Mouse (Mus musculus) MEL (cell line): Measurements from ENCODE around the gene Morn1. TPM values are rescaled to one million over a fixed set of nuclear protein-coding genes. Genes with fewer than 3 reads are reported as not detected.

Source experiments
- DNase-seq: peaks from one replicate; pipeline ENCODE4 v3.0.0; 2011; ENCODE audit warnings: low read depth, low spot score
- H3K27ac ChIP-seq: 2 replicates; pipeline ENCODE4 v1.5.1; 2012; ENCODE audit warnings: low read depth, mild to moderate bottlenecking, control low read depth, low read length, moderate library complexity; ENCODE audit not compliant: control insufficient read depth
- H3K27me3 ChIP-seq, 2 experiments: fragments of 150-350 bp in 1 of 2; sonication (generic) in 1 of 2; 2 replicates each; pipeline ENCODE4 v1.6.1; 2012; ENCODE audit warnings: low read length in 2 of 2, mild to moderate bottlenecking in 2 of 2, improper control_type of control experiment in 1 of 2, moderate library complexity in 1 of 2; ENCODE audit not compliant: insufficient read depth in 2 of 2, control insufficient read depth in 1 of 2
- H3K36me3 ChIP-seq, 2 experiments: 2 replicates each; pipeline ENCODE4 v1.6.1; 2012 to 2014; ENCODE audit warnings: low read length in 2 of 2, improper control_type of control experiment in 1 of 2, inconsistent platforms in 1 of 2, mild to moderate bottlenecking in 1 of 2; ENCODE audit not compliant: insufficient read depth in 2 of 2, control insufficient read depth in 1 of 2
- H3K4me1 ChIP-seq, 2 experiments: fragments of 150-350 bp in 1 of 2; sonication (generic) in 1 of 2; 2 replicates each; pipeline ENCODE4 v1.6.1; 2012; ENCODE audit warnings: low read length in 2 of 2, improper control_type of control experiment in 1 of 2, mild to moderate bottlenecking in 1 of 2; ENCODE audit not compliant: insufficient read depth in 2 of 2, control insufficient read depth in 1 of 2
- H3K4me3 ChIP-seq, 2 experiments: fragments of 150-350 bp in 1 of 2; sonication (generic) in 1 of 2; 2 replicates each; pipeline ENCODE4 v1.5.1; 2012; ENCODE audit warnings: low read depth in 2 of 2, low read length in 2 of 2, mild to moderate bottlenecking in 2 of 2, moderate library complexity in 2 of 2, control low read depth in 1 of 2, improper control_type of control experiment in 1 of 2; ENCODE audit not compliant: control insufficient read depth in 1 of 2, insufficient read depth in 1 of 2
- H3K79me2 ChIP-seq: 2 replicates; pipeline ENCODE4 v1.6.1; 2012; ENCODE audit warnings: mild to moderate bottlenecking, low read length, moderate library complexity; ENCODE audit not compliant: control insufficient read depth, poor library complexity, insufficient read depth
- H3K9ac ChIP-seq: 2 replicates; pipeline ENCODE4 v1.6.1; 2012; ENCODE audit warnings: low read depth, mild to moderate bottlenecking, control low read depth, low read length, moderate library complexity; ENCODE audit not compliant: control insufficient read depth, poor library complexity, severe bottlenecking
- H3K9me3 ChIP-seq: fragments of 150-350 bp; sonication (generic); replicated peaks from 2 replicates; pipeline ENCODE4 v1.6.1; 2012; ENCODE audit warnings: mild to moderate bottlenecking, low read length, improper control_type of control experiment, moderate library complexity; ENCODE audit not compliant: insufficient read depth
- CHD1 ChIP-seq: IDR thresholded peaks from 2 replicates; pipeline ENCODE4 v1.6.1; 2012; ENCODE audit warnings: low read depth, mild to moderate bottlenecking, inconsistent platforms, low read length, improper control_type of control experiment
- CHD2 ChIP-seq: IDR thresholded peaks from 2 replicates; pipeline ENCODE4 v1.6.1; 2011; ENCODE audit warnings: low read length, improper control_type of control experiment
- CTCF ChIP-seq, 3 experiments: IDR thresholded peaks in 2 of 3; conservative IDR thresholded peaks in 1 of 3; 2 replicates each; pipeline ENCODE4 v1.5.1; 2011 to 2012; ENCODE audit warnings: low read length in 3 of 3, low read depth in 2 of 3, mild to moderate bottlenecking in 2 of 3, improper control_type of control experiment in 1 of 3, inconsistent platforms in 1 of 3, mixed read lengths in 1 of 3, moderate library complexity in 1 of 3; ENCODE audit not compliant: control insufficient read depth in 1 of 3, insufficient read depth in 1 of 3, poor library complexity in 1 of 3, severe bottlenecking in 1 of 3
- GABPA ChIP-seq: IDR thresholded peaks from 2 replicates; pipeline ENCODE4 v1.6.1; 2012; ENCODE audit warnings: low read depth, mild to moderate bottlenecking, inconsistent platforms, low read length, improper control_type of control experiment, moderate library complexity
- HCFC1 ChIP-seq: IDR thresholded peaks from 2 replicates; pipeline ENCODE4 v1.6.1; 2012; ENCODE audit warnings: low read depth, mild to moderate bottlenecking, inconsistent platforms, low read length, improper control_type of control experiment, moderate library complexity
- JUND ChIP-seq: IDR thresholded peaks from 2 replicates; pipeline ENCODE4 v1.6.1; 2011; ENCODE audit warnings: low read depth, mild to moderate bottlenecking, improper control_type of control experiment, low read length
- KAT2A ChIP-seq: conservative IDR thresholded peaks from 2 replicates; pipeline ENCODE4 v1.6.1; 2012; ENCODE audit warnings: low read depth, low read length, improper control_type of control experiment, inconsistent platforms
- MAFK ChIP-seq: IDR thresholded peaks from 2 replicates; pipeline ENCODE4 v1.6.1; 2011; ENCODE audit warnings: low read depth, mild to moderate bottlenecking, low read length, improper control_type of control experiment, borderline replicate concordance
- MAX ChIP-seq: IDR thresholded peaks from 2 replicates; pipeline ENCODE4 v1.6.1; 2011; ENCODE audit warnings: low read length, improper control_type of control experiment
- MAZ ChIP-seq: IDR thresholded peaks from 2 replicates; pipeline ENCODE4 v1.6.1; 2012; ENCODE audit warnings: low read depth, mild to moderate bottlenecking, inconsistent platforms, low read length, improper control_type of control experiment
- MEF2A ChIP-seq: IDR thresholded peaks from 2 replicates; pipeline ENCODE4 v1.6.1; 2014; ENCODE audit warnings: low read depth, mild to moderate bottlenecking, inconsistent platforms, low read length, improper control_type of control experiment; ENCODE audit not compliant: poor library complexity, insufficient replicate concordance, severe bottlenecking; ENCODE audit errors: extremely low read depth
- MXI1 ChIP-seq: IDR thresholded peaks from 2 replicates; pipeline ENCODE4 v1.6.1; 2011; ENCODE audit warnings: mild to moderate bottlenecking, low read depth, low read length, improper control_type of control experiment
- MYC ChIP-seq: IDR thresholded peaks from 2 replicates; pipeline ENCODE4 v1.6.1; 2011; ENCODE audit warnings: low read depth, mild to moderate bottlenecking, low read length, improper control_type of control experiment, moderate library complexity
- NELFE ChIP-seq: IDR thresholded peaks from 2 replicates; pipeline ENCODE4 v1.6.1; 2011; ENCODE audit warnings: low read depth, low read length, improper control_type of control experiment
- NRF1 ChIP-seq: IDR thresholded peaks from 2 replicates; pipeline ENCODE4 v1.6.1; 2014; ENCODE audit warnings: low read depth, mild to moderate bottlenecking, inconsistent platforms, low read length, improper control_type of control experiment, moderate library complexity; ENCODE audit not compliant: poor library complexity, insufficient read depth, severe bottlenecking
- POLR2A ChIP-seq, 2 experiments: IDR thresholded peaks; 2 replicates each; pipeline ENCODE4 v1.6.1; 2011 to 2012; ENCODE audit warnings: low read length in 2 of 2, mild to moderate bottlenecking in 2 of 2, control low read depth in 1 of 2, improper control_type of control experiment in 1 of 2, low read depth in 1 of 2, moderate library complexity in 1 of 2; ENCODE audit not compliant: control insufficient read depth in 1 of 2, insufficient read depth in 1 of 2, poor library complexity in 1 of 2
- POLR2AphosphoS2 ChIP-seq: IDR thresholded peaks from 2 replicates; pipeline ENCODE4 v1.6.1; 2011; ENCODE audit warnings: low read length, improper control_type of control experiment
- RAD21 ChIP-seq: IDR thresholded peaks from 2 replicates; pipeline ENCODE4 v1.6.1; 2011; ENCODE audit warnings: mild to moderate bottlenecking, low read depth, low read length, improper control_type of control experiment
- RCOR1 ChIP-seq: IDR thresholded peaks from 2 replicates; pipeline ENCODE4 v1.6.1; 2012; ENCODE audit warnings: low read depth, mild to moderate bottlenecking, inconsistent platforms, low read length, improper control_type of control experiment
- SIN3A ChIP-seq: IDR thresholded peaks from 2 replicates; pipeline ENCODE4 v1.6.1; 2012; ENCODE audit warnings: low read length, improper control_type of control experiment, inconsistent platforms
- SMC3 ChIP-seq: IDR thresholded peaks from 2 replicates; pipeline ENCODE4 v1.6.1; 2011; ENCODE audit warnings: low read depth, low read length, improper control_type of control experiment
- TCF12 ChIP-seq: IDR thresholded peaks from 2 replicates; pipeline ENCODE4 v1.6.1; 2014; ENCODE audit warnings: low read depth, mild to moderate bottlenecking, inconsistent platforms, low read length, improper control_type of control experiment, moderate library complexity
- USF1 ChIP-seq: IDR thresholded peaks from 2 replicates; pipeline ENCODE4 v1.6.1; 2014; ENCODE audit warnings: low read depth, mild to moderate bottlenecking, inconsistent platforms, low read length, improper control_type of control experiment, moderate library complexity
- ZC3H11A ChIP-seq: IDR thresholded peaks from 2 replicates; pipeline ENCODE4 v1.6.1; 2012; ENCODE audit warnings: low read depth, mild to moderate bottlenecking, inconsistent platforms, low read length, improper control_type of control experiment
- ZMIZ1 ChIP-seq: IDR thresholded peaks from 2 replicates; pipeline ENCODE4 v1.6.1; 2012; ENCODE audit warnings: low read depth, mild to moderate bottlenecking, inconsistent platforms, low read length, improper control_type of control experiment, moderate library complexity
- ZNF384 ChIP-seq: IDR thresholded peaks from 2 replicates; pipeline ENCODE4 v1.6.1; 2012; ENCODE audit warnings: low read depth, mild to moderate bottlenecking, inconsistent platforms, low read length, improper control_type of control experiment
- polyA plus RNA-seq, 2 experiments: library from polyadenylated mRNA; stranded (reverse) in 1 of 2; unstranded in 1 of 2; fragments of >175 nt in 1 of 2; fragments of >200 nt in 1 of 2; gene quantifications; 2 replicates each; pipeline versions ENCODE4 v1.2.1 to v1.2.4; 2012; ENCODE audit warnings: low replicate concordance in 2 of 2, low read depth in 1 of 2; ENCODE audit not compliant: insufficient read length in 2 of 2, insufficient read depth in 1 of 2, missing spikeins in 1 of 2
- total RNA-seq: library from RNA; depleted of rRNA; stranded (reverse); fragments of 300-350 nt; gene quantifications from 2 replicates; pipeline ENCODE4 v1.2.3, GENCODE M21; 2012

Morn1 gene
- total and polyA plus RNA-seq, 3 experiments, result 4.1 to 4.4 TPM; not detected in 1

- TF ChIP-seq POLR2A (IDR thresholded peaks at IDR 0.05; ENCODE audit: control insufficient read depth in 1 of 2, insufficient read depth in 1 of 2, low read depth in 1 of 2, low read length in 2 of 2, poor library complexity in 1 of 2) (0 out of 4 replicates have a peak, but pooled peaks of 1 of the 2 experiments have one; percentile 9), MAX (peak; percentile 89), ZC3H11A (peak; percentile 88), MXI1 (peak; percentile 89), CHD1 (no peak)
- TF ChIP-seq, all 39 proteins: peak for 15
These were observed 20.2 kb upstream of the Morn1 start (continued) for GRCm38 (mm10) chr4:155065970-155066833.

- peaks cover 9% of the 10 kb centered on the region for H3K79me2 ChIP-seq
- peak; percentile 91 to 92 for TF ChIP-seq POLR2A (IDR thresholded peaks at IDR 0.05; ENCODE audit: control insufficient read depth in 1 of 2, insufficient read depth in 1 of 2, low read depth in 1 of 2, low read length in 2 of 2, poor library complexity in 1 of 2)
- no peak for TF ChIP-seq GABPA
- TF ChIP-seq MAX, result no peak; the same call in none of the 2 replicates
- no peak for TF ChIP-seq ZNF384
- peak; percentile 45; the same call in 1 of the 2 replicates for TF ChIP-seq TCF12
- TF ChIP-seq CHD1, result no peak
- TF ChIP-seq KAT2A, result no peak
- 0 out of 2 replicates have a peak, but pooled peaks have one; percentile 66 for TF ChIP-seq ZMIZ1
- TF ChIP-seq SIN3A, result peak; percentile 50
- no peak for TF ChIP-seq RCOR1
- peak; percentile 90 for TF ChIP-seq NELFE
- TF ChIP-seq MXI1, result peak; percentile 60
- TF ChIP-seq MAFK, result no peak
- TF ChIP-seq USF1, result peak; percentile 57; the same call in 1 of the 2 replicates
- TF ChIP-seq SMC3, result no peak; the same call in 1 of the 2 replicates
- peak; percentile 64 for TF ChIP-seq MYC
- no peak for TF ChIP-seq JUND
- peak; percentile 74 for TF ChIP-seq HCFC1
- TF ChIP-seq MAZ, result no peak
- TF ChIP-seq POLR2AphosphoS2, result peak; percentile 81
- no peak for TF ChIP-seq RAD21
- TF ChIP-seq MEF2A, result no peak
- no peak for TF ChIP-seq CHD2
- TF ChIP-seq NRF1, result peak; percentile 97
- TF ChIP-seq CTCF (IDR thresholded peaks at IDR 0.05 in 2 of 3, conservative IDR thresholded peaks at IDR 0.05 in 1 of 3; ENCODE audit: control insufficient read depth in 1 of 3, insufficient read depth in 1 of 3, low read depth in 2 of 3, low read length in 3 of 3, poor library complexity in 1 of 3, severe bottlenecking in 1 of 3), result no peak
- TF ChIP-seq, all 39 proteins: peak for 11
- Histone ChIP-seq H3K9me3 (no peaks in the 10 kb centered on the region), H3K27ac (peak within 1 kb of the TSS; percentile 52), H3K27me3 (no peaks in the 10 kb centered on the region), H3K4me1 (peaks cover 0 to 8% of the 10 kb centered on the region in 2 experiments; a peak in 1 of 4 replicates), H3K9ac (peak within 1 kb of the TSS; percentile 83), H3K36me3 (peaks cover 0 to 7% of the 10 kb centered on the region in 2 experiments; a peak in 3 of 4 replicates), H3K4me3 (peak within 1 kb of the TSS; percentile 76 to 80)
- peak; percentile 97 for DNase-seq
These were observed 19.4 kb upstream of the Morn1 start, which contains the start of gene Pex10 for GRCm38 (mm10) chr4:155066834-155067522. TSS of gene Pex10 (plus strand) at chr4:155067016.
